Mouse (Mus musculus): Measurements from ENCODE around the gene Gbp8. TPM values are rescaled to one million over a fixed set of nuclear protein-coding genes. Genes with fewer than 3 reads are reported as not detected.

The Gbp8 gene
- polyA plus RNA-seq, 1 experiment from 2014 or later: 1.5 TPM

DNA sequence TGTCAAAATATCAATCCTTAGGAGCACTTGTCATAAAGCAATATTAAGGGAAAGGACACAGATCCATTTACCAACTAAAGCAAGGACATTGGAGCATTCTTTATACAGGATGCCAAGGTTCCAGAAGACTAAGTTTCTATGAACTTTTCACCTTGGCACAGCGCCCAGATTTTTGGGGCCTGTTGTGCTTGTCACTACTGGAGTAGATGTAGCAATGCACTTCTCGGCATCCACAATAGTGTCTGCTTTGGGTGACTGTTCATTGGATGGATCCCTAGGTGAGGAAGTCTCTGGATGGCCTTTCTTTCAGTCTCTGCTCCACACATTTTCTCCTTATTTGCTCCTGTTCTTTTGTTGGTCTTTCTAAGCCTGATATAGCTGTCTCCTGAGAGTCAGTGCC is 107.0 kb downstream of the Gbp8 start:
- 77% methylated on average over 2 of the region's 2 CpGs for WGBS
- no peak for ATAC-seq (ENCODE audit: low FRiP score)
- Histone ChIP-seq H3K27me3 (no peaks in the 10 kb centered on the region), H3K9me3 (peaks cover 5% of the 10 kb centered on the region; the same call in 1 of the 2 replicates), H3K4me2 (no peak overlapping the region), H3K4me3 (no peak overlapping the region), H3K27ac (no peak overlapping the region), H3K9ac (no peak overlapping the region), H3K4me1 (replicated peaks) (no peaks in the 10 kb centered on the region), H3K36me3 (no peaks in the 10 kb centered on the region)

DNA sequence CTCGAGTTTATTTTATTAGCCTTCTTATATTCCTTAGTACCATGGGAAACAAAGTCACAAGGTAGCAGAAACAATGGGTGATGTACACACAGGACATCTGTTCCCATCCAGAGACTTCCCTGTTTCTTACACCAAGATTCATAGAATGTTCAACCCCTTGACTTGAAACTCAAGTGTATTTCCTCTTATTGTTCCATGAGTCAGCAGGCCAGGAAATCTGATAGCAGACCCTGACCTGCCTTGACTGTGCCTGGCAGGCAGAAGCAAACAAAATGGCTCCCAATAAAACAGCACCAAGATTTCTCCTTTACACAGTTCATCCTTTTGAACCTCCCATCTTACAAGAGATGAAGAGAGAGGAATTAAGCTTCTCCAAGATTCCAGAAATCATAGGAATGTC is 126.8 kb downstream of the Gbp8 start:
- no peaks in the 10 kb centered on the region for H3K4me1 ChIP-seq (replicated peaks)
- no peak overlapping the region for H3K4me3 ChIP-seq
- H3K27ac ChIP-seq: no peak overlapping the region
- H3K9me3 ChIP-seq: 0 out of 2 replicates have a peak, but pooled peaks cover 11% of the 10 kb centered on the region
- H3K9ac ChIP-seq: no peak overlapping the region
- H3K27me3 ChIP-seq: no peaks in the 10 kb centered on the region
- ATAC-seq (ENCODE audit: low FRiP score): no peak
- WGBS: 81% methylated on average over 1 of the region's 1 CpGs
- H3K4me2 ChIP-seq: no peak overlapping the region
- H3K36me3 ChIP-seq: no peaks in the 10 kb centered on the region

DNA sequence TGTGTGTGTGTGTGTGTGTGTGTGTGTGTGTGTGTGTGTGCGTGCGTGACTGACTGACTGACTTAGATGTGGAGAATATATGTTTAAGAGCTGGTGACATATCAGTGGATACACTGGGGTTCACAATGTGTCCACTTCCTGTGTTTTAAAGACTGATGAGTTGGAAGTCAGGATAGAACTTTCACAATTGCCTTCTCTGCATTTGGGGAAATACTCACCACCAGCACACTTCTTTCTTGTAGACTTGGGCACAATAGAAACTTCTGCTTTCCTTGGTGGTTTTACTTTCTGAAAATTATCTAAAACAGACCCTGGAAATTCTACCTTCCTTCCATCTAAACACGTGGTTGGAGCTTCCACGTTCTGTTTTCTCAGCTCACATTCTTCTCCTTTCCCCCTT is 127.8 kb downstream of the Gbp8 start:
- Histone ChIP-seq H3K4me2 (no peak overlapping the region), H3K27ac (no peak overlapping the region), H3K36me3 (no peaks in the 10 kb centered on the region), H3K9me3 (0 out of 2 replicates have a peak, but pooled peaks cover 3% of the 10 kb centered on the region), H3K27me3 (no peaks in the 10 kb centered on the region), H3K9ac (no peak overlapping the region), H3K4me3 (no peak overlapping the region), H3K4me1 (replicated peaks) (no peaks in the 10 kb centered on the region)
- WGBS: 93% methylated on average over 4 of the region's 4 CpGs
- ATAC-seq (ENCODE audit: low FRiP score): no peak

DNA sequence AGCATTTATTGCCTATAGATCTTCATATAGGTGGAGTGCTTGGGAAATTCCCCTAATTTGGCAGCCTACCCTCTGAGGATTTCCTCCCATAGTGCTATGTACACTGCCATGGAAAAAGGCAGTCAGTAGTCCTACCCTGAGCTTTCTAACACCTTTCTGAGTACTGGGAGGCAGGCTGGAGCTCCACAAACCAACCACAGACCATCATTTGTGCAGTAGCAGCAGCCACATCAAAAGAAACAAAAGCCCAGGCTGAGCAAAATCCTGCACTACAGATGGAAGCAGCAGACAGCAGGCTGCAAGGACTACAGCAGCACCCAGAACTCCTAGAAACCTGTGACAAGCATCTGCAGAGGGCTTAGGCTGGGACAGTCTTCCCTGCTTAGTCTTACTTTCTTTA is 129.0 kb downstream of the Gbp8 start:
- no peak overlapping the region for H3K9ac ChIP-seq
- H3K9me3 ChIP-seq: no peaks in the 10 kb centered on the region
- no peak for ATAC-seq (ENCODE audit: low FRiP score)
- H3K4me2 ChIP-seq: no peak overlapping the region
- H3K27ac ChIP-seq: no peak overlapping the region
- H3K4me3 ChIP-seq: no peak overlapping the region
- H3K27me3 ChIP-seq: no peaks in the 10 kb centered on the region
- H3K4me1 ChIP-seq (replicated peaks): no peaks in the 10 kb centered on the region
- no peaks in the 10 kb centered on the region for H3K36me3 ChIP-seq

DNA sequence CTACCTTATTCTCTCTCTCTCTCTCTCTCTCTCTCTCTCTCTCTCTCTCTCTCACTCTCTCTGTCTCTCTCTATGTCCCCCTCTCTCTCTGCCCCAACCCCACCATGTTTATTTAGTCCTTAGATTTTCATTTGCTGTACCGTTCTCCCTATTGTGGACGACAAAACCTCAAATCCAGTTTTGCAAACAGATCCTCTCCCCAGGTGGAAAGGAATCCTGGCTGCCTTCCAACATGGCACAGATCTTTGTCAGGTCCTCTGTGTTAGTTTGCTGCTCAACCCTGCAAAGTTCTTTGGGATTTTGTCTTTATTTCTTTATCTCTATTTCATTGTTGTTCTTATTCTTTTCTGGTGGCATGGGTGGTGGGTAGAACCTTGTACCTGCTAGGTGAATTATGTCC is 149.9 kb downstream of the Gbp8 start:
- no peak overlapping the region for H3K9ac ChIP-seq
- no peaks in the 10 kb centered on the region for H3K27me3 ChIP-seq
- ATAC-seq (ENCODE audit: low FRiP score): no peak
- H3K9me3 ChIP-seq: no peaks in the 10 kb centered on the region
- no peak overlapping the region for H3K27ac ChIP-seq
- no peak overlapping the region for H3K4me2 ChIP-seq
- no peaks in the 10 kb centered on the region for H3K4me1 ChIP-seq (replicated peaks)
- H3K36me3 ChIP-seq: no peaks in the 10 kb centered on the region
- no peak overlapping the region for H3K4me3 ChIP-seq
- WGBS: 86% methylated on average over 2 of the region's 2 CpGs

DNA sequence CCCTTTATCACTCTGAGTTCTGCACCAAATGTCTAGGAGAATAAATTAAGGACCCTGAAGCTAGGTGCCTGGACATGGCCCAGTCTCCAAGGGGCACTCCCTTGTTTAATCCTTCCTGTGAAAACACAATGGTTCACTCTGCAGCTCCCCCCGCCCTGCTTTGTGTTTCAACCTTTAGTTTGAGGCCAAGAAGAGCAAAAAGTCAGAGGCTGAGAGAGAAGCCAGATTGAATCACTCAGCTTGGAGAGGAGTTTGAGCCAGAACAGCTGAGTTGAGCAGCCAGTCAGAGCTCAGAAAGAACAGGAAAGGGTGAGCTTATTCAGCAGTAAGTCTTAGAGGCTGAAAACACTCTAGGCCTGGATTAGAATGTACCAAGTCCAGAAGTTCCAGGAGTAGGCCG is 151.3 kb downstream of the Gbp8 start:
- WGBS: 72% methylated on average over 2 of the region's 2 CpGs
- H3K27me3 ChIP-seq: no peaks in the 10 kb centered on the region
- ATAC-seq (ENCODE audit: low FRiP score): no peak

DNA sequence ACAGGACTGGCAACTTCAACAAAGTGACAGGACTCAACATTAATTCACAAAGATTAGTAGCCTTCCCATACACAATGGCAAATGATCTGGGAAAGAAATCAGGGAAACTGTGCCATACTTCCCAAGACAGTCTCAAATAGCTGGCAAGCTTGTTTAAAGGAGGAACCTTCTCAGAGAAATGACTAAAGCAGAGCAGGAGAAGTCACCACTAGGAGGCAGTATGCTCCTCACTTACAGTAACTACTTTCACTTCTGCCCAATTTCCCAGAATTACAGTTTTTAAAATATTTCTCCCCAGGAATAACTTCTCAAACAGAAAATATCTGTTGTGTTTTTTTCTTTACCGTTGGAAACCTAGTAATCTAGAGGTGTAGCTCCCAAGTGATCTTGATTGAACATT is 152.6 kb downstream of the Gbp8 start:
- Histone ChIP-seq H3K9me3 (no peaks in the 10 kb centered on the region), H3K4me2 (no peak overlapping the region)
- 51% methylated on average over 1 of the region's 1 CpGs for WGBS

More for the DNA sequence above, 151.3 kb downstream of the Gbp8 start:
- no peaks in the 10 kb centered on the region for H3K9me3 ChIP-seq
- H3K4me3 ChIP-seq: no peak overlapping the region
- H3K9ac ChIP-seq: no peak overlapping the region
- H3K4me2 ChIP-seq: no peak overlapping the region
- no peaks in the 10 kb centered on the region for H3K36me3 ChIP-seq
- H3K4me1 ChIP-seq (replicated peaks): no peaks in the 10 kb centered on the region
- no peak overlapping the region for H3K27ac ChIP-seq

DNA sequence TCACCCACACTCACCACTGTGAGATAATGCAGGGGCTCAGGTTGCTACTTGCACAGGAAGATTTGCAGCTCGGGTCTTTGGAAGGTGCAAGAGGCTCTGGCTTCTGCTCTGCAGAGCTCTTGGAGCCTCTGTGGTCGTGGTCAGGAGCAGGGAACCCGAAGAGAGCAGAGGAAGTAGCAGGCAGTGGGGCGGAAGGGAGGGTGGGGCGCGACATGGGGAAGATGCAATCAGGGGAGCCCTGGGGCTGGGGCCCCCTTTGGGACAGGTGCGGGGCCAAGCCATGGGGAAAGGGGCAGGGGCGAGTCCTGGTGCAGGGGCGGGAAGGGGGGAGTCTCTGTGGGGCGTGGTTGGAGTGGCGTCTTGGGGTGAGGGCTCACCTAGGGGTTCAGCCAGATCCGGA is 156.8 kb downstream of the Gbp8 start, which contains the start of gene Abcg3:
Gene Abcg3 (minus strand): TSS at position 184 of the 400 bp plus-strand sequence.
- H3K36me3 ChIP-seq: no peaks in the 10 kb centered on the region
- H3K27me3 ChIP-seq: no peaks in the 10 kb centered on the region
- H3K9me3 ChIP-seq: no peaks in the 10 kb centered on the region
- no peak for ATAC-seq (ENCODE audit: low FRiP score)
- H3K4me3 ChIP-seq: no peak within 1 kb of the TSS
- no peak within 1 kb of the TSS for H3K9ac ChIP-seq
- H3K27ac ChIP-seq: no peak within 1 kb of the TSS
- no peaks in the 10 kb centered on the region for H3K4me1 ChIP-seq (replicated peaks)
- WGBS: 39% methylated on average over 12 of the region's 12 CpGs
- H3K4me2 ChIP-seq: no peak within 1 kb of the TSS

More for the DNA sequence above, 152.6 kb downstream of the Gbp8 start:
- no peak overlapping the region for H3K27ac ChIP-seq
- H3K27me3 ChIP-seq: no peaks in the 10 kb centered on the region
- ATAC-seq (ENCODE audit: low FRiP score): no peak
- no peak overlapping the region for H3K4me3 ChIP-seq
- no peak overlapping the region for H3K9ac ChIP-seq
- no peaks in the 10 kb centered on the region for H3K36me3 ChIP-seq
- no peaks in the 10 kb centered on the region for H3K4me1 ChIP-seq (replicated peaks)

DNA sequence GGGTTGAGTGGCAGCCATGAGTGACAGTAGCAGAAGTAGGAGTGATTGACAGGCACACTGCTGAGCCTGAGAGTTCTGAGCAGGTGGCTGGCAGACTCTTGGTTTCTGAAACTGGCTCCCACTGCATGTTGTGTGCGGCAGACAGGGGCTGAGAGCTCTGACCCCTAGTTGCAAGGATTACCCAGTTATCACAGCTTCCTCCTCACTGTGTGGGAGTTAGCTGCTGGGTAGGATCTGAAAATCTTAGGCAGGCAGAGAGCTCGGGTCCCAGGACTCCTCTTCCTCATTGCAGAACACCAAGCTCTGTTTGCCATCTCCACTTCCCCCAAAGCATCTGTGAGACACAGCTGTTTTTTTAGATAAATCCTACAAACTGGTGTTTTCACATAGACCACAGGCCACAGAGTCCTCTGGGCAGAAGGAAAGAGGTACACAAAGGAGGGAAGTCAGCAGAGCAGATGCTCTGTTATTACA is 160.3 kb downstream of the Gbp8 start:
- Histone ChIP-seq H3K9me3 (no peaks in the 10 kb centered on the region), H3K4me1 (replicated peaks) (no peaks in the 10 kb centered on the region), H3K36me3 (no peaks in the 10 kb centered on the region), H3K4me2 (no peak overlapping the region), H3K4me3 (no peak overlapping the region), H3K27ac (no peak overlapping the region), H3K9ac (no peak overlapping the region), H3K27me3 (no peaks in the 10 kb centered on the region)
- 66% methylated on average over 2 of the region's 2 CpGs for WGBS
- no peak for ATAC-seq (ENCODE audit: low FRiP score)

Other genes starting within 250 kb of the Gbp8 start
- 0.40 and 0.56 TPM in 2 replicates for gene Abcg3, start 156.8 kb downstream of the Gbp8 start, polyA plus RNA-seq (2015; fragmentation: Nextera tagmentation; extraction: Ambion mirVana)
- 1.0 and 1.3 TPM in 2 replicates for gene Gbp9, start within 50 bp of the Gbp8 start, polyA plus RNA-seq (2015; fragmentation: Nextera tagmentation; extraction: Ambion mirVana)
- 3.2 and 3.4 TPM in 2 replicates for gene Gbp4, start within 50 bp of the Gbp8 start, polyA plus RNA-seq (2015; fragmentation: Nextera tagmentation; extraction: Ambion mirVana)
- 0.97 and 1.6 TPM in 2 replicates for gene Gbp10, start 100.0 kb upstream of the Gbp8 start, polyA plus RNA-seq (2015; fragmentation: Nextera tagmentation; extraction: Ambion mirVana)
- 0.34 and 0.62 TPM in 2 replicates for gene Gm43302, start 154.2 kb upstream of the Gbp8 start, polyA plus RNA-seq (2015; fragmentation: Nextera tagmentation; extraction: Ambion mirVana)
- gene Gbp6, start 154.2 kb upstream of the Gbp8 start, polyA plus RNA-seq (2015; fragmentation: Nextera tagmentation; extraction: Ambion mirVana): 3.9 and 4.1 TPM in 2 replicates

All from hindbrain, embryonic 13.5 days (tissue).